In genomic region chr17:16726904-16727303, GRCm38 (mm10) we compare ENCODE assay signal across 23 mouse cellular contexts.
"Had no signal": no experiment of that assay in that cellular context is flagged by ENCODE, and none has a peak within 500 bp of the region (broad histone marks: within the 10 kb centered on the region; RNA-seq: fewer than 3 reads in every experiment).

No protein-coding gene starts in this region.

- DNase-seq: gastrocnemius, postnatal 14 days; gastrocnemius, postnatal 36 days; heart, adult 11 months; heart, adult 2 months; heart, postnatal 14 days; heart, postnatal 36 days; kidney, adult 18-20 months; kidney, adult 8-10 months; kidney, postnatal 10 days; kidney, postnatal 25 days; kidney, postnatal 4 days; layer of hippocampus, adult 9-11 months; layer of hippocampus, postnatal 36 days; left cerebral cortex, postnatal 4 days had no signal

- H3K4me1 ChIP-seq: heart, embryonic 13.5 days; heart, embryonic 15.5 days; hindbrain, embryonic 13.5 days; hindbrain, embryonic 15.5 days; intestine, embryonic 15.5 days; limb, embryonic 13.5 days; limb, embryonic 15.5 days; liver, embryonic 12.5 days had no signal

- H3K9me3 ChIP-seq: heart, embryonic 15.5 days; hindbrain, embryonic 13.5 days; hindbrain, embryonic 15.5 days; intestine, embryonic 15.5 days; limb, embryonic 13.5 days; limb, embryonic 15.5 days; liver, embryonic 12.5 days had no signal

- H3K36me3 ChIP-seq: heart, embryonic 13.5 days; heart, embryonic 15.5 days; hindbrain, embryonic 13.5 days; hindbrain, embryonic 15.5 days; intestine, embryonic 15.5 days; limb, embryonic 13.5 days; limb, embryonic 15.5 days; liver, embryonic 12.5 days had no signal

- H3K27me3 ChIP-seq: heart, embryonic 13.5 days; heart, embryonic 15.5 days; hindbrain, embryonic 13.5 days; hindbrain, embryonic 15.5 days; intestine, embryonic 15.5 days; limb, embryonic 13.5 days; limb, embryonic 15.5 days; liver, embryonic 12.5 days had no signal

- H3K4me3 ChIP-seq: heart, adult 2 months; heart, embryonic 13.5 days; heart, embryonic 15.5 days; hindbrain, embryonic 13.5 days; hindbrain, embryonic 15.5 days; intestine, embryonic 15.5 days; limb, embryonic 13.5 days; limb, embryonic 15.5 days; liver, embryonic 12.5 days had no signal

- H3K27ac ChIP-seq: heart, adult 2 months; heart, embryonic 13.5 days; heart, embryonic 15.5 days; hindbrain, embryonic 13.5 days; hindbrain, embryonic 15.5 days; intestine, embryonic 15.5 days; limb, embryonic 13.5 days; limb, embryonic 15.5 days; liver, embryonic 12.5 days; liver, embryonic 14.5 days had no signal
